Mouse (Mus musculus) erythroblast, adult 5-6 weeks (primary cell): Measurements from ENCODE around the gene Atoh8. TPM values are rescaled to one million over a fixed set of nuclear protein-coding genes. Genes with fewer than 3 reads are reported as not detected.
A peak's percentile ranks its signal among the peaks of the same experiment; 100 is the strongest.

Source experiments
- ATAC-seq: replicated peaks from 2 replicates; pipeline ENCODE4 v1.8.0; 2016; ENCODE audit warnings: moderate number of reproducible peaks, mild to moderate bottlenecking, moderate TSS enrichment, inconsistent platforms; ENCODE audit not compliant: poor library complexity, low FRiP score, severe bottlenecking
- total RNA-seq, 2 experiments: library from RNA; stranded (forward) in 1 of 2; stranded (reverse) in 1 of 2; fragments of 150-400 nt in 1 of 2; fragments of 200-764, 138-1000 nt in 1 of 2; gene quantifications; 2 replicates each; pipeline versions ENCODE4 v1.2.3 to v1.2.4; 2015 to 2017; ENCODE audit warnings: low replicate concordance in 2 of 2

Atoh8 gene
- total RNA-seq, 2 experiments from 2014 or later: not detected

GRCm38 (mm10) chr6:72259474-72259873, 24.1 kb upstream of the Atoh8 start:
- no peak for ATAC-seq

GRCm38 (mm10) chr6:72255294-72255693, 19.9 kb upstream of the Atoh8 start:
- no peak for ATAC-seq

GRCm38 (mm10) chr6:72254588-72255075, 19.3 kb upstream of the Atoh8 start:
- no peak for ATAC-seq

GRCm38 (mm10) chr6:72253911-72254587, 18.7 kb upstream of the Atoh8 start:
- ATAC-seq: no peak

- no peak for ATAC-seq
Observed at GRCm38 (mm10) chr6:72253168-72253567, 17.8 kb upstream of the Atoh8 start.

- ATAC-seq: no peak
Observed at GRCm38 (mm10) chr6:72252433-72252832, 17.1 kb upstream of the Atoh8 start.

- ATAC-seq: no peak
Observed at GRCm38 (mm10) chr6:72249981-72250380, 14.6 kb upstream of the Atoh8 start.

- no peak for ATAC-seq
Observed at GRCm38 (mm10) chr6:72248150-72248914, 13.0 kb upstream of the Atoh8 start.

GRCm38 (mm10) chr6:72246303-72246702, 10.9 kb upstream of the Atoh8 start:
- ATAC-seq: no peak

- ATAC-seq: no peak
Observed at GRCm38 (mm10) chr6:72244569-72245285, 9.3 kb upstream of the Atoh8 start.

GRCm38 (mm10) chr6:72244144-72244549, 8.8 kb upstream of the Atoh8 start:
- no peak for ATAC-seq

- ATAC-seq: no peak
Observed at GRCm38 (mm10) chr6:72242532-72243320, 7.3 kb upstream of the Atoh8 start.

GRCm38 (mm10) chr6:72241843-72242154, 6.4 kb upstream of the Atoh8 start:
- ATAC-seq: no peak

- ATAC-seq: no peak
Observed at GRCm38 (mm10) chr6:72241133-72241842, 5.9 kb upstream of the Atoh8 start.

GRCm38 (mm10) chr6:72240042-72240441, 4.7 kb upstream of the Atoh8 start:
- ATAC-seq: no peak

- peak; percentile 68 for ATAC-seq
Observed at GRCm38 (mm10) chr6:72237035-72237434, 1.7 kb upstream of the Atoh8 start.

- no peak for ATAC-seq
Observed at GRCm38 (mm10) chr6:72235807-72236407, 530 bp upstream of the Atoh8 start.

- ATAC-seq: no peak
Observed at GRCm38 (mm10) chr6:72234372-72235097, 842 bp downstream of the Atoh8 start.
